8 mouse cellular contexts compared by ENCODE assay signal in the genomic region with DNA sequence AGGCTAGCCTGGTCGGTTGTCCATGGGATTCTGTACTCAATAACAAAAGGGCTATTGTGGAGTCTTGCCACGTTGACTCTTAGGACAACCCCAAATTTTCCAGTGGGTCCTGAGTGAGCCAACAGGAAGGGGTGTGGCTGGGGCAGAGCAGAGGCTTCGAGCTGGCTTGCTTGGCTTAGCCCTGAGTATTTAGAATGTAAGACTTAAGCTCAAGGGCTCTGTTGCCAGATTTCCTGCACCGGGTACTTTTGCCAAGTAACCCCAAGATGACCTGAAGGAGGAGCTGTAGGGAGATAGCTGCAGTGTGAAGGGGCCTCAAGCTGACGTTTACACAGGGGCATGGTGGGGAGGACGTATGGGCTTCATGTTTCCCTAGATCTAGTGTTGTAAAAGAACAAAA. TPM values are rescaled to one million over a fixed set of nuclear protein-coding genes. Genes with fewer than 3 reads are reported as not detected.
A peak's percentile ranks its signal among the peaks of the same experiment; 100 is the strongest.
DNase-seq lines count a peak whose midpoint lies in the region; ATAC-seq lines count a peak whose summit lies in the region.
"Had no signal": no experiment of that assay in that cellular context is flagged by ENCODE, and none has a peak within 500 bp of the region (broad histone marks: within the 10 kb centered on the region; RNA-seq: fewer than 3 reads in every experiment).

No protein-coding gene starts in this region.

- H3K36me3 ChIP-seq in intestine, embryonic 14.5 days (ENCODE audit: control insufficient read depth, insufficient read depth, low read length): no peaks in the 10 kb centered on the region
- H3K36me3 ChIP-seq in lung, embryonic 15.5 days: no peaks in the 10 kb centered on the region

- H3K4me2 ChIP-seq in intestine, embryonic 14.5 days (ENCODE audit: low read length): peak overlapping the region; percentile 46
- H3K4me2 ChIP-seq in lung, embryonic 15.5 days: peak overlapping the region; percentile 52

- no peak overlapping the region for H3K9ac ChIP-seq in intestine, embryonic 14.5 days (ENCODE audit: low read length)
- no peak overlapping the region for H3K9ac ChIP-seq in lung, embryonic 15.5 days

- H3K4me1 ChIP-seq in intestine, embryonic 14.5 days (replicated peaks; ENCODE audit: control insufficient read depth, insufficient read depth, low read length): peaks cover 18% of the 10 kb centered on the region; the same call in 1 of the 2 replicates
- H3K4me1 ChIP-seq in lung, embryonic 15.5 days: peaks cover 63% of the 10 kb centered on the region

- 0 out of 2 replicates have a peak overlapping the region, but pooled peaks have one; percentile 5 for H3K27ac ChIP-seq in intestine, embryonic 14.5 days (ENCODE audit: low read depth)
- H3K27ac ChIP-seq in lung, embryonic 15.5 days: peak overlapping the region; percentile 86

- 0 out of 2 replicates have a peak, but pooled peaks have one; percentile 42 for ATAC-seq in common myeloid progenitor, adult 5-6 weeks (replicated peaks; ENCODE audit: low read depth, poor library complexity, severe bottlenecking)
- no peak for ATAC-seq in intestine, embryonic 14.5 days (replicated peaks; ENCODE audit: low FRiP score, low TSS enrichment, low read depth)
- ATAC-seq in lung, embryonic 15.5 days (ENCODE audit: borderline replicate concordance, extremely low read depth, low FRiP score, low TSS enrichment): peak; percentile 62

- DNase-seq in NIH3T3 (ENCODE audit: low read depth): peak; percentile 47
- DNase-seq in intestine, embryonic 14.5 days (ENCODE audit: low spot score): no peak
- no peak for DNase-seq in Muller cell, postnatal 12 days (ENCODE audit: inconsistent ontology term)
- DNase-seq in natural killer cell, adult 2 months (ENCODE audit: low spot score in 2 of 2): no peak
- DNase-seq in ovary, postnatal 14 days (ENCODE audit: low spot score): no peak
- DNase-seq: midbrain, embryonic 14.5 days had no signal

- no peak overlapping the region for H3K4me3 ChIP-seq in intestine, embryonic 14.5 days (ENCODE audit: low read depth, low read length)
- H3K4me3 ChIP-seq in lung, embryonic 15.5 days: no peak overlapping the region

- H3K27me3 ChIP-seq in intestine, embryonic 14.5 days (replicated peaks; ENCODE audit: control insufficient read depth, insufficient read depth, low read length): no peaks in the 10 kb centered on the region
- no peaks in the 10 kb centered on the region for H3K27me3 ChIP-seq in lung, embryonic 15.5 days

- 40% methylated on average over 6 of the region's 6 CpGs for WGBS in intestine, embryonic 14.5 days
- 11% methylated on average over 6 of the region's 6 CpGs for WGBS in lung, embryonic 15.5 days

- H3K9me3 ChIP-seq in intestine, embryonic 14.5 days (ENCODE audit: control insufficient read depth, low read length): no peaks in the 10 kb centered on the region
- no peaks in the 10 kb centered on the region for H3K9me3 ChIP-seq in lung, embryonic 15.5 days

RNA-seq across cellular contexts. Expression of a gene that starts 23.4 kb away (rescaled TPM):
- total RNA-seq in common myeloid progenitor, adult 5-6 weeks (2017): 32.0 and 32.6 TPM in 2 replicates
- polyA plus RNA-seq in intestine, embryonic 14.5 days (2014; fragmentation: Nextera tagmentation; extraction: Ambion mirVana): 41.5 and 42.3 TPM in 2 replicates
- polyA plus RNA-seq in lung, embryonic 15.5 days (2015; fragmentation: Nextera tagmentation; extraction: Ambion mirVana): 40.0 and 43.1 TPM in 2 replicates
